Mouse (Mus musculus) forebrain, embryonic 15.5 days (tissue): ENCODE data around the gene Zbtb34. TPM values are rescaled to one million over a fixed set of nuclear protein-coding genes. Genes with fewer than 3 reads are reported as not detected.

Experiments used
- ATAC-seq: fragments of 200-750 bp; cut with Nextera tagmentation; replicated peaks from 2 replicates; pipeline ENCODE4 v1.8.0; 2017; ENCODE audit warnings: mild to moderate bottlenecking, moderate TSS enrichment, moderate library complexity
- H3K27ac ChIP-seq: fragments of 300-500 bp; sonication (generic); replicated peaks from 2 replicates; pipeline ENCODE4 v1.5.1; 2015; ENCODE audit warnings: mild to moderate bottlenecking, inconsistent platforms
- H3K27me3 ChIP-seq: fragments of 300-500 bp; sonication (generic); 2 replicates; pipeline ENCODE4 v1.6.1; 2015; ENCODE audit warnings: inconsistent platforms
- H3K36me3 ChIP-seq: fragments of 300-500 bp; sonication (generic); 2 replicates; pipeline ENCODE4 v1.6.1; 2015; ENCODE audit warnings: mild to moderate bottlenecking, inconsistent platforms
- H3K4me1 ChIP-seq: fragments of 300-500 bp; sonication (generic); 2 replicates; pipeline ENCODE4 v1.6.1; 2015; ENCODE audit warnings: inconsistent platforms
- H3K4me2 ChIP-seq: fragments of 300-500 bp; sonication (generic); replicated peaks from 2 replicates; pipeline ENCODE4 v1.6.1; 2015; ENCODE audit warnings: mild to moderate bottlenecking, inconsistent platforms
- H3K4me3 ChIP-seq: fragments of 300-500 bp; sonication (generic); 2 replicates; pipeline ENCODE4 v1.5.1; 2015; ENCODE audit warnings: mild to moderate bottlenecking, inconsistent platforms
- H3K9ac ChIP-seq: fragments of 300-500 bp; sonication (generic); replicated peaks from 2 replicates; pipeline ENCODE4 v1.6.1; 2015; ENCODE audit warnings: mild to moderate bottlenecking, inconsistent platforms
- H3K9me3 ChIP-seq: fragments of 300-500 bp; sonication (generic); 2 replicates; pipeline ENCODE4 v1.6.1; 2016; ENCODE audit warnings: inconsistent platforms
- WGBS: fragments of 180-500 bp; shearing (Covaris S2); methylation state at CpG from one replicate; pipeline ENCODE4 v1.1.7; 2015; ENCODE audit warnings: mixed read lengths; 5-methylcytosine and 5-hydroxymethylcytosine counted together
- polyA plus RNA-seq: library from polyadenylated mRNA; unstranded; fragments of >200 nt; fragmentation: Nextera tagmentation; extraction: Ambion mirVana; gene quantifications from 2 replicates; pipeline ENCODE4 v1.2.1, GENCODE M21; 2015

The Zbtb34 gene
- polyA plus RNA-seq, 1 experiment from 2014 or later, result 7.1 TPM

DNA sequence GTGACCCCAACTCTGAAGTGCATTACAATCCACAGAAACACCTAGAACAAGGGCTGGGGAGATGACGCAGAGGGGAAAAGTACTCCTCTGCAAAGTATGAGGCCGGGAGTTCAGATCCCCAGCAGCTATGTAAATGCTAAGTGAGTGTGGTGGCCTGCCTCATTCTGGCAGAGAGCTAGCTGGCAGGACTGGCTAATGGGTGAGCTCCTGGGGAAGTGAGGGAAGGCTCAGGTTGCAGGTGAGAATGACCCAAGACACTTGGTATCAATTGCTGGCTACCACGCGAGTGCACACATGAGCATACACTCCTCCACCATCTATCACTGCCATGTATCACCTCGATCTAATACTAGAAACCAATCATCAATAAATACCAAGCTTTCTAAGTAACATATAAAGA is 25.1 kb upstream of the Zbtb34 start:
- no peak for ATAC-seq
- Histone ChIP-seq H3K4me3 (no peak overlapping the region), H3K27me3 (no peaks in the 10 kb centered on the region), H3K36me3 (peaks cover 42% of the 10 kb centered on the region), H3K9ac (no peak overlapping the region), H3K9me3 (no peaks in the 10 kb centered on the region), H3K27ac (no peak overlapping the region), H3K4me1 (peaks cover 4% of the 10 kb centered on the region; the same call in 1 of the 2 replicates), H3K4me2 (no peak overlapping the region)
- WGBS, result 96% methylated on average over 5 of the region's 5 CpGs

DNA sequence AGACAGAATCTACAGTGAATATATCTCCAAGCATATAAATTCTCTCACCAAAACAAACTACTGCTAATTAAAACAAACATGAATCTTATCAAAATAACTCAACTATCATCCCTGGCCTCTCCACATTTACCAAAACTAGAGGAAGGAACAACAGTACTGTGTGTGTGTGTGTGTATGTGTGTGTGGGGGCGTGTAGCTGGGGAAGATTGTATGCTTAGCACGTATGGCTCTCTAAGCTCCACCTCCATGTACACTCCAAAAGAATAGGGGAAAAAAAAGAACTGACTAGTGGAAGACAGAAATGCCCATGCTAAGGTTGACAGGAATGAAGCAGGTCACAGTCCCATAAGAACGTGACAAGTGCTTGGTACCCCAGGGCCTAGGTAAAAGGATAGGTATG is 24.2 kb upstream of the Zbtb34 start:
- Histone ChIP-seq H3K9ac (no peak overlapping the region), H3K27ac (no peak overlapping the region), H3K36me3 (peaks cover 48% of the 10 kb centered on the region), H3K4me3 (no peak overlapping the region), H3K9me3 (no peaks in the 10 kb centered on the region), H3K27me3 (no peaks in the 10 kb centered on the region), H3K4me1 (peaks cover 4% of the 10 kb centered on the region; the same call in 1 of the 2 replicates), H3K4me2 (no peak overlapping the region)
- WGBS, result 85% methylated on average over 3 of the region's 3 CpGs
- ATAC-seq, result no peak

DNA sequence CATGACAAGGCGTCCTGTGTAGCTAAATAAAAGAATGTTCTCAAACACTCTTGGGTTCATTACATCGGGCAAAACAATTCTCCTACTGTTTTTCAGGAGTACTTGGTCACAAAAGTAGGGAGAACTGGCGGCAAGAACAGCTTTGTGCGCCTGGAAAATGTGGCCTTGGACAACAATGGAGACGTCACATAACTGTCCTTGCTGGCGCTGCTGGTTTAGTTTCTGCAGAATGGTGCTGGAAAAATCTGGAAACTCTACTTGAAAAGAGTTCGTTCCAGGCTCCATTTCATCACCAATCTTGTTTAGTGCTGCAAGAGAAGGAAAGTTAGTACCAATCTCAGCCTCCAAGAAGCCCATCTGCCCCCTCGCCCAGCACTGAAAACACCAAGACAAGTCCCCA is 23.7 kb upstream of the Zbtb34 start:
- Histone ChIP-seq H3K27me3 (no peaks in the 10 kb centered on the region), H3K36me3 (peaks cover 51% of the 10 kb centered on the region)

DNA sequence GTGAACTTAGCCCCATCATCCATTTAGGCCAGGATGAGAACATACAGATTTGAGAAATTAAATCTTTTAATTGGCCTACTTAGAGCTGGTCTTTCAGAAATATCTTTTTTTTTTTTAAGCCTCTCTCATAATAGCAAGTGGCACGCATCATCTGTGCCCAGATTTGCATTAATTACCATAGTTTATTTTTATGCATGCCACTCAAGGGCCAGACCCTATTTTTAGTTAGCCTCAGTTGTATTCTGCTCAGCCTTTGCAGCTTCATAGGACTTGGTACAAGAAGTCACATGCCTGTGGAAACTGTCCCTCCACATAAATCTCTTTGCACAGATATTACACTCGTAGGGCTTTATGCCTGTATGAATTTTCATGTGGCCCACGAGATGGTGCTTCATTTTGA is 22.4 kb upstream of the Zbtb34 start:
- ATAC-seq, result no peak; the same call in 1 of the 2 replicates
- H3K27me3 ChIP-seq, result no peaks in the 10 kb centered on the region
- H3K4me1 ChIP-seq, result peaks cover 4% of the 10 kb centered on the region; the same call in 1 of the 2 replicates
- H3K36me3 ChIP-seq, result peaks cover 55% of the 10 kb centered on the region
- no peaks in the 10 kb centered on the region for H3K9me3 ChIP-seq
- 76% methylated on average over 3 of the region's 3 CpGs for WGBS
- no peak overlapping the region for H3K9ac ChIP-seq
- no peak overlapping the region for H3K4me2 ChIP-seq
- H3K27ac ChIP-seq, result peak overlapping the region; percentile 51; the same call in 1 of the 2 replicates
- no peak overlapping the region for H3K4me3 ChIP-seq

More for the DNA sequence above, 23.7 kb upstream of the Zbtb34 start:
- Histone ChIP-seq H3K27ac (no peak overlapping the region), H3K4me1 (peaks cover 4% of the 10 kb centered on the region; the same call in 1 of the 2 replicates), H3K9me3 (no peaks in the 10 kb centered on the region), H3K9ac (no peak overlapping the region), H3K4me2 (no peak overlapping the region), H3K4me3 (no peak overlapping the region)
- 73% methylated on average over 8 of the region's 8 CpGs for WGBS
- ATAC-seq, result no peak

DNA sequence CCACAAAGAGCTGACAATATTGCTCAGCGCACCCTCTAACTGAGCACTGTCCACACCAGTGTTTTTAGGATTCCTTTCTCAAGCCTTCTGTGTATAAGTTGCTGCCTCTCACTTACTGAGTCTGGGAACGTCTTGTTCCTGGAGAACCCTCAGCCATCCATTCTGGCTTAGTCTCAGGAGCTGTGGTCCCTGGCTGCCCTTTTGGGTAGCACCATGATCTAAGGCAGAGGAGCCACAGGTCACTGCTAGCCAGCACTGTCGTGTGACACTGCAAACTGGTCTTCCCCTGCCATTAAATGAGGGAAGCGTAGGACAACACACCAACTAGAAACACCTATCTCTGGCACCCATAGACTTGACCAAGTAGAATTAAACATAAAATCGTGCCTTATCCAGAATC is 21.6 kb upstream of the Zbtb34 start:
- Histone ChIP-seq H3K4me2 (no peak overlapping the region), H3K4me3 (no peak overlapping the region), H3K27me3 (no peaks in the 10 kb centered on the region), H3K27ac (peak overlapping the region; percentile 51; the same call in 1 of the 2 replicates), H3K9me3 (no peaks in the 10 kb centered on the region), H3K4me1 (peaks cover 4% of the 10 kb centered on the region; the same call in 1 of the 2 replicates), H3K9ac (no peak overlapping the region), H3K36me3 (peaks cover 55% of the 10 kb centered on the region)
- WGBS, result 91% methylated on average over 5 of the region's 5 CpGs
- no peak for ATAC-seq

DNA sequence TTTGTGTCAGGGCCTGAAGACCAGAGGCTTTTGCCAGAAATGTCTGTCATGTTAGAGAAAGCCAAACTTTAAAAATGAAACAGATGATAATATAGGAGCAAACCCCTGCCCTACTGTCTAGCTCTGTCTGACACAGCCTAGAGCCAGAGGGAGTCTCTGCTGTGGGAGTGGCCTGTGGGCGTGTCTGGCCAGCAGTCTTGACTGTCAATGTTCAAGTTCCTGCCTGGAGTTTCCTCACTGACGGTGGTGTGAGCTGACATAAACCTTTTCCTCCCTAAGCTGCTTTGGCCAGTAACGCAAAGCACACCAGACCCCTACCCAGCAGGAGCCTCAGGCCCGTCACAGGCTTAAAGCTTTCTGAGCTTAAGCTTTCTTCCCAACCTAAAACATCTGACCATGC is 21.0 kb upstream of the Zbtb34 start:
- 64% methylated on average over 4 of the region's 4 CpGs for WGBS
- Histone ChIP-seq H3K4me3 (no peak overlapping the region), H3K27me3 (no peaks in the 10 kb centered on the region), H3K9ac (no peak overlapping the region), H3K4me2 (no peak overlapping the region), H3K9me3 (no peaks in the 10 kb centered on the region), H3K27ac (no peak overlapping the region), H3K4me1 (peaks cover 4% of the 10 kb centered on the region; the same call in 1 of the 2 replicates), H3K36me3 (peaks cover 55% of the 10 kb centered on the region)
- no peak for ATAC-seq

DNA sequence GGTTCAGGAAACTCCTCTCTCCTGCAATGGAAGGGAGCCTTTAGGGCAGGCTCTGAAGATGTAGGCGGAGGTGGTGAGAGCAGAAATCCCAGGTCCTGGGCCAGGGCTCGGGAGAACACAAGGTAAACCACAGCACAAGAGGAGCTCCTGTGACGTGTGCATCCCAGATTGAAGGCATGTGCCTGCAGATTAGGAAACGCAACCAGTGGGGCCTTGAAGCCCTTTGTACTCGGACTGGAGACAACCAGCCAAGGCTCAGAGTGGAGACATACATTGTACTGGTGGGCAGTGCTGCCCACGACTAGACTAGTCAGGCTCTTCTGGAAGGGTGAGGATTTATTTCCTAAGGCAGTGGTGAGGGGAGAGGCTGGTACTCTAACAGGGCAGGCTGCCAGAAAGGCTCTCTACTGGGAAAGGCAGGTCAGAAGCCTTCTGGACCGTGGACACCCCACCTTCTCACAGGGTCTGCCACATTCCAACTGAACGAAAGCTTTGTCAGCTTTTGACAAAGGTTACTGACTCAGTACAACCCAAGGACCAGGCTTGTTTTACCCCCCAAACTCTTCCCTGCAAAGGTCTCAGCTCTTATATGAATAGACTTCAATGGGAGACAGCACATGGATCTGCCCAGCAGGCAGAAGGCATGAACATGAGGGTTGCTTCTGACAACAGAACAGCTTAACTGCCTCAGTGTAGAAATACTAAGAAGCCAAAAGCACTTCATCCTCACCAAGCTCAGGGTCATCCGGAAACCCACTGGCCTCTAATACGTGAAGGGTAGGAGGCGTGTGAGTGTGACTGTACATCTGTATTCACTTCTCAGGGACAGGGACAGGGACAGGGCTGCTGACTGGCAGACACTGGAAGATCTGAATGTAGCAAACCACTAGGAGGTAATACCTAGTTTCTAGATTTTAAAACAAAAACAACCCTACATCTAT is 20.2 kb upstream of the Zbtb34 start:
- H3K36me3 ChIP-seq, result peaks cover 49% of the 10 kb centered on the region
- 86% methylated on average over 11 of the region's 11 CpGs for WGBS
- ATAC-seq, result no peak

DNA sequence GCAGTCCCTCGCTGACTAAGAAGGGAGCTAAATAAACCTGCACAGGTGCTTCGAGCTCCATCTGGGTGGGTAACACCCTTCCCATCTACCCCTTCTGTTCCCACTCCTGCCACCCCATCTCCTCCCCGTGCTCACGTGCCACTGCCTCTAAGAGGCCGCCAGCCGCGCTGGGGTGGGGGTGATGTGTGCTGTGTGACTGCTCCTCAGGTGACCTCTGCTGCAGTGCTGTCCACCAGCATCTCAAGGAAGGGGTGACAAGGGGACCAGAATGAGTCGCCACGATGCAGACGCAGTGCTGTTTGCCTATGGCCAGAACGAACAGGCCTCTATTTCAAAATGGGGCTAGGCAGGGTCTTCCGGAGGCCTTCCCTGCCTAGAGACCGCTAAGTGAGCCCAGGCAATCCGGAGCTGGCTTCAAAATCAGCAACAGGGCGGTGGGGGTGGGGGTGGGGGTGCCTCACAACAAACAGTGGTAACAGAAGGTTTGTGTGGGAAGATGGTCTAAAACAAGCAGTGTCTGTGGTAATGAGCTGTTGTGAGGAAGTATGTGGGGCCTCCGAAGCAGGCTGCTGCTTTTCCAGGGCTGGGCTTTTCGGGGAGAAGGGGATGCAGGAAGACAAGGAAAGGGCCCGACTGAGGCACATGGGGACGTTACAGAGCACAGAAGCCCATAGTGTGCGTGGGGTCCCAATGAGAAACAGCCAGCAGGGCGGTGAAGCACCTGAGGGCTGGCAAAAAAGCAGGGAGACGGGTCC is 18.2 kb upstream of the Zbtb34 start:
- ATAC-seq, result no peak
- peaks cover 4% of the 10 kb centered on the region; the same call in 1 of the 2 replicates for H3K4me1 ChIP-seq
- WGBS, result 91% methylated on average over 22 of the region's 22 CpGs
- H3K4me3 ChIP-seq, result no peak overlapping the region
- no peaks in the 10 kb centered on the region for H3K27me3 ChIP-seq
- H3K27ac ChIP-seq, result no peak overlapping the region
- H3K4me2 ChIP-seq, result no peak overlapping the region
- H3K9me3 ChIP-seq, result no peaks in the 10 kb centered on the region
- H3K36me3 ChIP-seq, result peaks cover 38% of the 10 kb centered on the region
- no peak overlapping the region for H3K9ac ChIP-seq

More for the DNA sequence above, 20.2 kb upstream of the Zbtb34 start:
- no peak overlapping the region for H3K4me3 ChIP-seq
- no peaks in the 10 kb centered on the region for H3K9me3 ChIP-seq
- no peak overlapping the region for H3K9ac ChIP-seq
- no peaks in the 10 kb centered on the region for H3K27me3 ChIP-seq
- no peak overlapping the region for H3K27ac ChIP-seq
- peaks cover 4% of the 10 kb centered on the region; the same call in 1 of the 2 replicates for H3K4me1 ChIP-seq
- no peak overlapping the region for H3K4me2 ChIP-seq

DNA sequence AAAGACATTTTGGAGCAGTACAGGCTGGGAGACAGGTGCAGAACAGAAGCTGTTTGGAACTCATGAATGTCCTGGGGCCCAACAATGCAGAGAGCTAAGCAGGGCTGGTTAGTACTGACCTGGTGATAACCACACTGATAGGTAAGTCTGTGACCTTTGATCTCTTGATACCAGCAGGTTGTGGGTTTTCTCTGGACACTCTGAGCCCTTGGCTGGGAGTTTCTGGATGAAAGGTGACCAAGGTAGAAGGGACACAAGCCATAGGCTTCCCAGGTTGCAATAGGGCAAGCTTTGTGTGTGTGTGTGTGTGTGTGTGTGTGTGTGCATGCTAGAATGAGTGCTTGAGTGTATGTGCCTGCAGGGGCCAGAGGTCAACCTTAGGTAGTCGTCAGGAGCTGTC is 15.7 kb upstream of the Zbtb34 start:
- ATAC-seq, result no peak
- Histone ChIP-seq H3K27me3 (no peaks in the 10 kb centered on the region), H3K27ac (no peak overlapping the region), H3K9me3 (no peaks in the 10 kb centered on the region), H3K4me1 (no peaks in the 10 kb centered on the region), H3K36me3 (peaks cover 17% of the 10 kb centered on the region), H3K4me2 (no peak overlapping the region), H3K9ac (no peak overlapping the region), H3K4me3 (no peak overlapping the region)
- WGBS, result 53% methylated on average over 1 of the region's 1 CpGs

DNA sequence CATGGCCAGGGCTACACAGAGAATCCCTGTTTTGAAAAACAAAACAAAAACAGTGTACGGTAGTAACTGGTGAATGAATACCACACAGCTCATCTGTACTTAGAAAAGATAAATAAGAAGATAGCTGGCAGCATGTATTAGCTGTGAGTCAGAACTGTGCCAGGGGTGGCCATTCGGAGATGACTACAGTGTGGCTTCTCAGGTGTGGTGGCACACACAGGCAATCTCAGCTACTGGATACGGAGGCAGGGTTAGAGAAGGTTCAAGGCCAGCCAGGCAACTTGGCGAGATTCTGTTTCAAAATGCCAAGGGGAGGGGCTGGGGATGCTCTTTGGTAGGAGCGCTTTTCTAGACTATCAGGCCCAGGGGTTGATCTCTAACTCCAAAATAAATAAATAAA is 14.6 kb upstream of the Zbtb34 start:
- no peak overlapping the region for H3K4me3 ChIP-seq
- no peaks in the 10 kb centered on the region for H3K9me3 ChIP-seq
- H3K36me3 ChIP-seq, result peaks cover 12% of the 10 kb centered on the region
- no peak overlapping the region for H3K9ac ChIP-seq
- WGBS, result 90% methylated on average over 5 of the region's 5 CpGs
- peaks cover 5% of the 10 kb centered on the region for H3K4me1 ChIP-seq
- ATAC-seq, result no peak
- no peaks in the 10 kb centered on the region for H3K27me3 ChIP-seq
- no peak overlapping the region for H3K4me2 ChIP-seq
- no peak overlapping the region for H3K27ac ChIP-seq

DNA sequence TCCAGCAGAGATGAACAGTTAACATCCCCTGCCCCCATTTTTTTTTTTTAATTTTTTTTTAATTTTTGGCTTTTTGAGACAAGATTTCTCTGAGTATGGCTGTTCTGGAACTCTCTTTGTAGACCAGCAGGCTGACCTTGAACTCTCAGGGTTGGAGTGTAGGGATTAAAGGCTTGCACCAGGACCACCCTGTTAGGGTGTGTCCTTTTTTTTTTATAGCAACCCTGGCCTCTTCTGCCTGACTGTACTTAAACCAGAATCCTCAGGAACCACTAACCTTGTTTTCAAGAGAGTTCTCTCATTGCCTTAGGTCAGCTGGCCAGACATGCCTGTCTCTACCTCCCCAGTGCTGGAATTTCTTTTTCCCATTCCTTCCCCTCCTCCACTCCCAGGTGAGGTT is 13.7 kb upstream of the Zbtb34 start:
- Histone ChIP-seq H3K9ac (no peak overlapping the region), H3K9me3 (no peaks in the 10 kb centered on the region), H3K27ac (no peak overlapping the region), H3K27me3 (no peaks in the 10 kb centered on the region), H3K36me3 (peaks cover 9% of the 10 kb centered on the region), H3K4me2 (no peak overlapping the region), H3K4me3 (no peak overlapping the region), H3K4me1 (peaks cover 8% of the 10 kb centered on the region)
- ATAC-seq, result no peak

DNA sequence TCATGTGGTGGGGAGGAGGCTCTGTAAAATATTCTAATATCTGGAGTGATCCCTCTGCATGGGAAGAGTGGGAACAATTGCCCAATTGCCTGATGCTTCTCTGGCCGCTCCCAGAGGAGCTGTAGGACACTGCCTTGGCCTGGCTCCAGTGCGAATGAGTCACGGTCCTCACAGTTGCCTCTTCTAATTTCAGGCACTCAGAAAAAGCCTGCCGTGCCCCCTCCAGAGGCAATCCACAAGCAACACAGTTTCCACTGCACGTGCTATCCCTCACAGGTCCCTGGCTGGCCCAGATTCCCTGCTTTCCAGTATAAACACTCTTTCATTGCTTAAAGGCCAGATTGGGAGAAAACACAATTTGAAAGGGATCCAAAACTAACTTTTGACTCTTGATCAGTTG is 13.2 kb upstream of the Zbtb34 start:
- H3K9me3 ChIP-seq, result no peaks in the 10 kb centered on the region
- peaks cover 11% of the 10 kb centered on the region for H3K4me1 ChIP-seq
- no peak overlapping the region for H3K4me3 ChIP-seq
- H3K36me3 ChIP-seq, result peaks cover 7% of the 10 kb centered on the region; the same call in 1 of the 2 replicates
- H3K27me3 ChIP-seq, result no peaks in the 10 kb centered on the region
- no peak overlapping the region for H3K27ac ChIP-seq
- WGBS, result 39% methylated on average over 5 of the region's 5 CpGs
- no peak for ATAC-seq
- H3K9ac ChIP-seq, result no peak overlapping the region
- H3K4me2 ChIP-seq, result no peak overlapping the region
